Mouse (Mus musculus): ENCODE data around the gene Cacng2. TPM values are rescaled to one million over a fixed set of nuclear protein-coding genes. Genes with fewer than 3 reads are reported as not detected.

The Cacng2 gene
- polyA plus RNA-seq, 1 experiment from 2014 or later: 2.4 TPM

DNA sequence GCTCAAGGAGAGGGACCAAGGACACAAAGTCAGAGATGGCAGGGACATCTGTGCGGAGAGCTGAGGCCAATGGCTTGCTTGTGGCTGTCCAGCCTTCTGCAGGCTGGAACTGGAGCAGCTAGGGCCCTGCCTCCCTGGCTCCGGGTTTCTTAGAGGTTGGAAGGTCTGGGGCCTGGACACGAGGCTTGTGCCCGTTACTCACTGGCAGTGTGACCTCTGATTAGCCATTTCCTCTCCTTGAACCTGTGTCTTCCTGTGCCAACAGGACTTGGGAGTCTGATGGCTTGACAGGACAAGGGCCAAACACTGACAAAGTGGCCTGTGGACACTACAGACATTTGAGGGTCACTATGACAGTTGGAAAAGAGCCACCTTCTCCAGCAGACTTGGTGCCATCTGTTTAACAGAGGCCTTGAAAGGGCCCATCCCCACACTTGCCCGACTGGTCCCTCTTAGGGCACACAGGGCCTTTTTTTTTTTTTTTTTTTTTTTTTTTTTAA is 138.6 kb downstream of the Cacng2 start:
- H3K4me3 ChIP-seq (ENCODE audit: low read depth, low read length): no peak overlapping the region
- H3K27ac ChIP-seq (ENCODE audit: low read depth, low read length): no peak overlapping the region
- H3K9me3 ChIP-seq (ENCODE audit: control insufficient read depth, low read length): no peaks in the 10 kb centered on the region
- 79% methylated on average over 5 of the region's 5 CpGs for WGBS
- no peaks in the 10 kb centered on the region for H3K4me1 ChIP-seq (replicated peaks; ENCODE audit: control insufficient read depth, insufficient read depth, low read length)
- H3K4me2 ChIP-seq (replicated peaks; ENCODE audit: low read depth, low read length): no peak overlapping the region
- no peak overlapping the region for H3K9ac ChIP-seq (ENCODE audit: low read depth, low read length)
- DNase-seq (ENCODE audit: low spot score): no peak
- H3K36me3 ChIP-seq (ENCODE audit: control insufficient read depth, insufficient read depth, low read length): no peaks in the 10 kb centered on the region
- no peak for ATAC-seq (ENCODE audit: low FRiP score)
- no peaks in the 10 kb centered on the region for H3K27me3 ChIP-seq (ENCODE audit: control insufficient read depth, insufficient read depth, low read length)

DNA sequence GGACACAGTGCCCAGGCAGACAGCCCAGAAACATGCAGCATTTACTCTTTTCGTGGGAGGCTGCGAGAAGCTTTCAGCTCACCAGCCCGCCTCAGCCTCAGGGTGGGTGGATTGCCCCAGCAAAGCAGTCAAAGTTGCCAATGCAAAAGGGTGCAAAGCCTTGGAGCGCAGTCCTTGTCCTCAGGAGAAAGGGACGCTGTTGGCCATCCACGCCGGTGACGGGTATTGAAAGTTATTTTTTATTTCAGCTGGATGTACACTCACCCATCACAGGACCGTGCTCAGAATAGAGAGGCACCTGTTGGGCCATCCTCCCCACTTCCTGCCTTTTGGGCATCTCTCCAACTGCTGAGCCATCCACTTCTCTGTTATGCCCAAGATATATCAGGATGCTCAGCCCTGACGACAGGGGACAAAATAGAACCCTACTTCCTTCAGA is 140.4 kb downstream of the Cacng2 start:
- Histone ChIP-seq H3K27me3 (ENCODE audit: control insufficient read depth, insufficient read depth, low read length) (no peaks in the 10 kb centered on the region), H3K4me3 (ENCODE audit: low read depth, low read length) (no peak overlapping the region), H3K9me3 (ENCODE audit: control insufficient read depth, low read length) (no peaks in the 10 kb centered on the region), H3K4me1 (replicated peaks; ENCODE audit: control insufficient read depth, insufficient read depth, low read length) (no peaks in the 10 kb centered on the region), H3K4me2 (replicated peaks; ENCODE audit: low read depth, low read length) (no peak overlapping the region), H3K27ac (ENCODE audit: low read depth, low read length) (no peak overlapping the region), H3K36me3 (ENCODE audit: control insufficient read depth, insufficient read depth, low read length) (no peaks in the 10 kb centered on the region), H3K9ac (ENCODE audit: low read depth, low read length) (no peak overlapping the region)
- 85% methylated on average over 10 of the region's 10 CpGs for WGBS
- DNase-seq (ENCODE audit: low spot score): no peak
- no peak for ATAC-seq (ENCODE audit: low FRiP score)

DNA sequence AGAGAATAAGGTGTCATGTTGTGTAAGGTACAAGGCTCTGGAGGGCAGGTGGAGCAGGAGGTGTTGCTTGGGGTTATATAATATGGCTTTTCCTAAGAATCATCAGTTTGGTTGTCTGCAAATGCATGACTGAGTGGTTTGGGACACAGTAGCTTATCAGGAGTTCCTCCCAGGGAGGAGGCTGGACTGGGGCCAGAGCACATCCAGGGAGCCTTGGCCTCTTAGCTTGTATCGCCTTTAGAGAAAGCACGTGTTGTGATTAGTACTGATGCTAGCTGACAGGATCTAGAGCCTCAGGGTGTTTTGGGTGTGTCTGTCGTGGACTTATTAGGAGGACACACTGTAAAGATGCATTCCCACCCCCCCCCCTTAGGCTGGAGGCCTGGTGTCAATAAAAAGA is 142.2 kb downstream of the Cacng2 start:
- Histone ChIP-seq H3K4me1 (replicated peaks; ENCODE audit: control insufficient read depth, insufficient read depth, low read length) (no peaks in the 10 kb centered on the region), H3K4me2 (replicated peaks; ENCODE audit: low read depth, low read length) (no peak overlapping the region), H3K36me3 (ENCODE audit: control insufficient read depth, insufficient read depth, low read length) (no peaks in the 10 kb centered on the region), H3K9ac (ENCODE audit: low read depth, low read length) (no peak overlapping the region), H3K9me3 (ENCODE audit: control insufficient read depth, low read length) (no peaks in the 10 kb centered on the region), H3K27ac (ENCODE audit: low read depth, low read length) (no peak overlapping the region), H3K27me3 (ENCODE audit: control insufficient read depth, insufficient read depth, low read length) (no peaks in the 10 kb centered on the region), H3K4me3 (ENCODE audit: low read depth, low read length) (no peak overlapping the region)
- 73% methylated on average over 3 of the region's 3 CpGs for WGBS
- no peak for DNase-seq (ENCODE audit: low spot score)
- no peak for ATAC-seq (ENCODE audit: low FRiP score)

DNA sequence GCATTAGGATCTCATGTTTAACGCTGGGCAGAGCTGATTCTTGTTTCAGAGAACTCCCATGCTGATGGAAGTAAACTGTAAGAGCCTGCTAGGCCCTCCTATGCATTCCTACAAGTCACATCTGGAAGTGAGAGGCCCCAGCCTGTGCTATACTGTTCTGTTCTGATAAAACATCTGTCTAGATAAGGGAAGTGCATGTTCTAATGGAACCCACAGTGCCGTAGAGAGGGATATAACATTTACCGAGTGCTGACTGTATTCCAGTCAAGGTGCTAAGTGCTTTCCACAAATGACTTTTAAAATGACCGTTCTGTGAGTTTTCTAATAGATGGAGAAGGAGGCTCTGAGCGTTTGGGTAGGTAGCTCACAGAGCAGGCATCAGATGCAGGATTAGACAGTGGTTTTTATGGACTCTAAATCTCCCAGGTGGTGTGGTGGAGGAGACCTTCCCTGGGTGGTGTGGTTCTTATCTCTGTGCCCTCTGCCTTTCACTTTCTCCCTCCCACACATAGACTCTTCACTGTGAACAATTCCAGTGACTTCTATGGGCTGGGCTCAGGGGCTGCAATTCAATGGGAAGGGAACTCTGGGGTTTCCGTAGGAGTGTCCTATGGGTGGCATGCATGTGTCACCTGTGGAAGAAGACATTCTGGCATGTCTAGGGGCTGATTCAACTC is 145.5 kb downstream of the Cacng2 start:
- no peak for ATAC-seq (ENCODE audit: low FRiP score)
- no peak for DNase-seq (ENCODE audit: low spot score)
- 75% methylated on average over 6 of the region's 6 CpGs for WGBS
- H3K4me1 ChIP-seq (replicated peaks; ENCODE audit: control insufficient read depth, insufficient read depth, low read length): peaks cover 4% of the 10 kb centered on the region; the same call in 1 of the 2 replicates
- H3K9ac ChIP-seq (ENCODE audit: low read depth, low read length): no peak overlapping the region
- no peak overlapping the region for H3K4me2 ChIP-seq (replicated peaks; ENCODE audit: low read depth, low read length)
- no peaks in the 10 kb centered on the region for H3K27me3 ChIP-seq (ENCODE audit: control insufficient read depth, insufficient read depth, low read length)
- no peaks in the 10 kb centered on the region for H3K9me3 ChIP-seq (ENCODE audit: control insufficient read depth, low read length)
- no peak overlapping the region for H3K27ac ChIP-seq (ENCODE audit: low read depth, low read length)
- no peaks in the 10 kb centered on the region for H3K36me3 ChIP-seq (ENCODE audit: control insufficient read depth, insufficient read depth, low read length)
- no peak overlapping the region for H3K4me3 ChIP-seq (ENCODE audit: low read depth, low read length)

DNA sequence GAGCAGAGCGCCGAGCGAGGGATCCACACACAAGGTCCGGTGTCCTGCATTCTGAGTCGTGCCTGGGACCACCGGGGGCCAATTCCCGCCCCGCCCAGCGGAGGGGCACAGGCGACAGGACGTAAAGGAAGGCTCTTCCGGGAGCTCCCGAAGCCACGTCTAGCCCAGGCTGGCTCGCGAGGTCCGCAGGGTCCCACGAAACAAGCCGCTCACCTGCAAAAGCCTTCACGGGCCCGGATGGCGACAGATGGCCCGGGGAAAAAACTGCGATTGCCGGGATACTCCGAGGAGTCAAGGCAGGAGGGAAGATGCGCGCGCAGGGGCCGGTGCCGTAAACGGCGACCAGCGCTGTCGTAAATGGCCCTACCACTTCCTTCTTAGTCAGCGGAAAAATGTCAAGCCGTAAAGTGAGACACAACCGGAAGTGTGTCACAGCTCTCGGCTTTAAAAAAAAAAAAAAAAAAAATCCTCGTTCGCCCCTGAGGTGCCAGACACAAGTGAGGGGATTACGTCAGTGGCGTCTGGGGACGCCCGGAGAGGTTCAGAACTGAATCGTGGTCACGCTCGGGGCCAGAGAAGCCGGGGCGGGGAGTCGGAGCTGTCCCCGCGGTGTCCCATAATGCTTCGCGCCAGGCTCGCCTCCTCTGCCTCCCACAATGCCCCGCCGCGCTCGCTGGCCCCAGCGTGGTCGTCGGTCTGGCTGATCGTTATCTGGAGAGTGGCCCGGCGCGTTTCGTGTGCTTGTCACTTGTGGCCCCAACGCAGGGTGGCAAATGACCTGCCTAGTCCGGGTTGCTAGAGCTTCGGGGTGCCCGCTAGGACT is 149.1 kb downstream of the Cacng2 start, which contains the start of gene Eif3d:
TSS of gene Eif3d (minus strand) at position 344 of the 823 bp plus-strand sequence.
- under 1% methylated on average over 72 of the region's 72 CpGs for WGBS
- peak within 1 kb of the TSS; percentile 91 for H3K9ac ChIP-seq (ENCODE audit: low read depth, low read length)
- peak within 1 kb of the TSS; percentile 99 for H3K27ac ChIP-seq (ENCODE audit: low read depth, low read length)
- H3K36me3 ChIP-seq (ENCODE audit: control insufficient read depth, insufficient read depth, low read length): peaks cover 14% of the 10 kb centered on the region
- no peaks in the 10 kb centered on the region for H3K27me3 ChIP-seq (ENCODE audit: control insufficient read depth, insufficient read depth, low read length)
- H3K4me2 ChIP-seq (replicated peaks; ENCODE audit: low read depth, low read length): peak within 1 kb of the TSS; percentile 91
- H3K9me3 ChIP-seq (ENCODE audit: control insufficient read depth, low read length): no peaks in the 10 kb centered on the region
- DNase-seq (ENCODE audit: low spot score) (peak; percentile 96), ATAC-seq (ENCODE audit: low FRiP score) (peak; percentile 89)
- H3K4me3 ChIP-seq (ENCODE audit: low read depth, low read length): peak within 1 kb of the TSS; percentile 75
- H3K4me1 ChIP-seq (replicated peaks; ENCODE audit: control insufficient read depth, insufficient read depth, low read length): peaks cover 6% of the 10 kb centered on the region; the same call in 1 of the 2 replicates

DNA sequence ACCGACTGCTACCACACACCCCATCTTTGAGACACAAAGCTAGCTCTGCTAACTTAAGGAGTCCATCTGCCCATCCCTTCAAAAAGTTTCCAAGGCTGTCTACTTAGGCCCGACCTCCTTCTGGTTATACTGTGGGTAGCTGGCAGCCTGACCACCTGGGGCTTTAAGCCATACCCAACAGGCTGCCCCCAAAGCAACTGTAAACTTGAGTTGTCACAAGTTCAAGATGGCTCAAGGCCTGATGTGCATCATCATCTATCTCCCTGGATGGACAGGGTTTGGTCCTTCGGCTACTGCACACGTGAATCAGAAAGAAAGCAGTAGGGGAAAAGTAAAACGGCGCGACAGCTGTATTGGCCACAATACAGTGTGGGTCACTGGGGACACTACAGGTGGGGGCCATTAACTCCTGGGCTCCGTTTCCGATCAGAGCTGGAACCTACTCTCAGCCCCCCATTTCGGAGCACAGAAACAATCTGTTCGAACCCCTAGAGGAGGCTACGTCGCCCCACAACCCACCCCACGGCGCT is 149.8 kb downstream of the Cacng2 start:
- peak overlapping the region; percentile 91 for H3K4me2 ChIP-seq (replicated peaks; ENCODE audit: low read depth, low read length)
- peak overlapping the region; percentile 75 for H3K4me3 ChIP-seq (ENCODE audit: low read depth, low read length)
- peaks cover 17% of the 10 kb centered on the region for H3K36me3 ChIP-seq (ENCODE audit: control insufficient read depth, insufficient read depth, low read length)
- peak overlapping the region; percentile 99 for H3K27ac ChIP-seq (ENCODE audit: low read depth, low read length)
- H3K9ac ChIP-seq (ENCODE audit: low read depth, low read length): peak overlapping the region; percentile 91
- no peaks in the 10 kb centered on the region for H3K9me3 ChIP-seq (ENCODE audit: control insufficient read depth, low read length)
- WGBS: 3% methylated on average over 15 of the region's 15 CpGs
- no peaks in the 10 kb centered on the region for H3K27me3 ChIP-seq (ENCODE audit: control insufficient read depth, insufficient read depth, low read length)
- H3K4me1 ChIP-seq (replicated peaks; ENCODE audit: control insufficient read depth, insufficient read depth, low read length): peaks cover 6% of the 10 kb centered on the region; the same call in 1 of the 2 replicates
- ATAC-seq (ENCODE audit: low FRiP score) (no peak), DNase-seq (ENCODE audit: low spot score) (no peak)

DNA sequence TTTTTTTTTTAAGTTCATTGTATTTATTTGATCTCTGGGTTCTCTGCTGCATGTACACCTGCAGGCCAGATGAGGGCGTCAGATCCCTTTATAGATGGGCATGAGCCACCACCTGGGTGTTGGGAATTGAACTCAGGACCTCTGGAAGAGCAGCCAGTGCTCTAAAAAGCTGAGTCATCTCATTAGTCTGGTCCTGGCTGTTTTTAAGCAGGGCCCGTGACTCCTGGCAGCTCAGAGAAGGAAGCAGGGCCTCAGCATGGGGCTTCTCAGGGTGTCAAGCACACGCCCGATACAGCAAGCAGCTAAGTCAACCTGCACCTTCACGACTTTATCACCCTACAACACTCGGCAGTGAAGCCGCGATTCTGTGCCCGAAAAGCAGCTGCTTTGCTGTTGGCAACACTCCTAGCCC is 154.7 kb downstream of the Cacng2 start:
- Histone ChIP-seq H3K27ac (ENCODE audit: low read depth, low read length) (no peak overlapping the region), H3K4me1 (replicated peaks; ENCODE audit: control insufficient read depth, insufficient read depth, low read length) (peaks cover 4% of the 10 kb centered on the region; the same call in 1 of the 2 replicates), H3K36me3 (ENCODE audit: control insufficient read depth, insufficient read depth, low read length) (peaks cover 40% of the 10 kb centered on the region), H3K27me3 (ENCODE audit: control insufficient read depth, insufficient read depth, low read length) (no peaks in the 10 kb centered on the region), H3K9ac (ENCODE audit: low read depth, low read length) (no peak overlapping the region), H3K4me2 (replicated peaks; ENCODE audit: low read depth, low read length) (no peak overlapping the region), H3K9me3 (ENCODE audit: control insufficient read depth, low read length) (no peaks in the 10 kb centered on the region), H3K4me3 (ENCODE audit: low read depth, low read length) (no peak overlapping the region)
- no peak for ATAC-seq (ENCODE audit: low FRiP score)
- 89% methylated on average over 9 of the region's 9 CpGs for WGBS
- DNase-seq (ENCODE audit: low spot score): no peak

DNA sequence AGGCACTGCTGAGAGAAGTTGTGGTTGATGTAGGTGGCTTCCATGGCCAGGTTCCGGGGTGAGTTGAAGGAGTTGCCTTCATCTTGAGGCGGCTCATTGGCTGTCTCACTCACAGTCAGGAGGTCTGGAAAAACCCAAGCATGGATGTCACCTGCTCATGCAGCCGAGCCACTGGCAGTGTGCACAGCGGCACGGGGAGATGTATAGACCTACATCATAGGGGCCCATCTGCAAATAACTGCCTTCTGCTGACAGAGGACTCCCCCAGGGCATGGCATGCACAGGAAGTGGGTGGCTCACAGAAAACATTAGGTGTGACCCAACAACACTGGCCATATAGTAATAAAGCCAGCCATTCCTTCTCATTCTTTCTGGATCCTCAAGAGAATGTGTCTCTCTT is 157.4 kb downstream of the Cacng2 start:
- ATAC-seq (ENCODE audit: low FRiP score) (no peak), DNase-seq (ENCODE audit: low spot score) (no peak)
- Histone ChIP-seq H3K9ac (ENCODE audit: low read depth, low read length) (no peak overlapping the region), H3K27ac (ENCODE audit: low read depth, low read length) (no peak overlapping the region), H3K4me1 (replicated peaks; ENCODE audit: control insufficient read depth, insufficient read depth, low read length) (no peaks in the 10 kb centered on the region), H3K36me3 (ENCODE audit: control insufficient read depth, insufficient read depth, low read length) (peaks cover 44% of the 10 kb centered on the region), H3K9me3 (ENCODE audit: control insufficient read depth, low read length) (no peaks in the 10 kb centered on the region), H3K4me3 (ENCODE audit: low read depth, low read length) (no peak overlapping the region), H3K4me2 (replicated peaks; ENCODE audit: low read depth, low read length) (no peak overlapping the region), H3K27me3 (ENCODE audit: control insufficient read depth, insufficient read depth, low read length) (no peaks in the 10 kb centered on the region)
- WGBS: 96% methylated on average over 5 of the region's 5 CpGs
